Comparison of ENCODE assay signal across 8 mouse cellular contexts in the genomic region with DNA sequence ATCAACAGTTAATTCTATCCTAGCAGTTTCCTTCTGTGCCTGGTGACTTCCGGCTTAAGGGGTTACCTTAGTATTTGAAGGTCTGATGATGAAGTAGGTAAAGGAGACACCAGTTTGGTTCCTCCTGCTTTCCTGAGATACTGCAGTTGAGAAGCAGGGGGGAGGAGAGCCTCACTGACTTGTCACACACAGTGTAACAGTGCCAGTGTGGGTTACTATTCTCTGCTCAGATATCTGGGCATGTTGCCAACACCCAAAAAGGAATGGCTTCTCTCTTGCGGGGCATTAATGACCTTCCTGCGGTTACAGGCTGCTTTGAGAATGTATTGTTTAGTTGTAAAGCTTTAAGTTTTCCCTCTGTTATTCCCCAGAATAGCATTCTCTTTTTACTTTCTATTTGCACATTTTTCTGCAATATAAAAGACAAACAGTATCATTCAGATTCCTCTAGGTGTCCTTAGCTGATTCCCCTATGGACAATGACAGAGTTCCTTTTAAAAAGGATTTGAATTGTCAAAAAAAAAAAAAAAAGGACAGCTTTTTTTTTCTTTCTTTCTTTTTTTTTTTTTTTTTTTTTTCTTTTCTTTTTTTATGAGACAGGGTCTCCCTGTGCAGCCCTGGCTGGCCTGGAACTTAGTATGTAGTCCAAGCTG. TPM values are rescaled to one million over a fixed set of nuclear protein-coding genes. Genes with fewer than 3 reads are reported as not detected.
A peak's percentile ranks its signal among the peaks of the same experiment; 100 is the strongest.
DNase-seq lines count a peak whose midpoint lies in the region; ATAC-seq and TF ChIP-seq lines count a peak whose summit lies in the region.

No protein-coding gene starts in this region.

- H3K27me3 ChIP-seq in liver, adult 2 months (ENCODE audit: control insufficient read depth, insufficient read depth, low read length) = no peaks in the 10 kb centered on the region
- no peaks in the 10 kb centered on the region for H3K27me3 ChIP-seq in forebrain, postnatal 0 days (ENCODE audit: insufficient read depth, low read length)
- no peaks in the 10 kb centered on the region for H3K27me3 ChIP-seq in liver, embryonic 12.5 days (replicated peaks)

- no peaks in the 10 kb centered on the region for H3K9me3 ChIP-seq in forebrain, postnatal 0 days (ENCODE audit: low read length)
- no peaks in the 10 kb centered on the region for H3K9me3 ChIP-seq in liver, embryonic 12.5 days (replicated peaks)

- H3K9ac ChIP-seq in liver, adult 2 months (ENCODE audit: low read depth, low read length) = peak overlapping the region; percentile 26; the same call in 1 of the 2 replicates
- H3K9ac ChIP-seq in forebrain, postnatal 0 days = no peak overlapping the region
- no peak overlapping the region for H3K9ac ChIP-seq in liver, embryonic 12.5 days

- TF ChIP-seq POLR2A in liver, adult 2 months (IDR thresholded peaks at IDR 0.05; ENCODE audit: extremely low read depth, insufficient read depth, low read length) = no peak

- H3K36me3 ChIP-seq in liver, adult 2 months (ENCODE audit: control insufficient read depth, insufficient read depth, low read length) = peaks cover 20% of the 10 kb centered on the region
- peaks cover 16% of the 10 kb centered on the region for H3K36me3 ChIP-seq in forebrain, postnatal 0 days (ENCODE audit: insufficient read depth)
- H3K36me3 ChIP-seq in liver, embryonic 12.5 days = peaks cover 22% of the 10 kb centered on the region

- TF ChIP-seq CTCF in liver, adult 2 months (IDR thresholded peaks at IDR 0.05; ENCODE audit: low read depth, low read length) = no peak
- no peak for TF ChIP-seq CTCF in forebrain, postnatal 0 days (IDR thresholded peaks at IDR 0.05; ENCODE audit: low read depth)

- peaks cover 25% of the 10 kb centered on the region for H3K4me1 ChIP-seq in liver, adult 2 months (ENCODE audit: control insufficient read depth, insufficient read depth, low read length)
- peaks cover 20% of the 10 kb centered on the region for H3K4me1 ChIP-seq in forebrain, postnatal 0 days (ENCODE audit: insufficient read depth)
- H3K4me1 ChIP-seq in liver, embryonic 12.5 days = peaks cover 29% of the 10 kb centered on the region

- DNase-seq in liver, adult 2 months (ENCODE audit: extremely low read depth, low read depth, low spot score) = peak; percentile 76
- DNase-seq in liver = no peak
- peak; percentile 75 for DNase-seq in adrenal gland, postnatal 10 days
- DNase-seq in forebrain, postnatal 0 days = peak; percentile 41
- peak; percentile 37 for DNase-seq in kidney, adult 18-20 months
- DNase-seq in right cerebral cortex, postnatal 10 days (ENCODE audit: low spot score in 2 of 2) = peak; percentile 63 to 68
- DNase-seq in thymus, postnatal 36 days = no peak

- WGBS in liver, adult 2 months = 10% methylated on average over 3 of the region's 3 CpGs
- 22% methylated on average over 3 of the region's 3 CpGs for WGBS in forebrain, postnatal 0 days
- WGBS in liver, embryonic 12.5 days (ENCODE audit: insufficient replicate concordance) = 57% methylated on average over 3 of the region's 3 CpGs

- peaks cover 9% of the 10 kb centered on the region; the same call in 1 of the 2 replicates for H3K79me2 ChIP-seq in liver, adult 2 months (ENCODE audit: control insufficient read depth, insufficient read depth, low read length)

- ATAC-seq in forebrain, postnatal 0 days = no peak
- no peak for ATAC-seq in liver, embryonic 12.5 days

- H3K27ac ChIP-seq in liver, adult 2 months (replicated peaks; ENCODE audit: insufficient read depth, low read depth, low read length) = peak overlapping the region; percentile 37
- H3K27ac ChIP-seq in forebrain, postnatal 0 days (ENCODE audit: low read depth, low read length) = no peak overlapping the region
- H3K27ac ChIP-seq in liver, embryonic 12.5 days = no peak overlapping the region

- peak overlapping the region; percentile 94 for H3K4me3 ChIP-seq in liver, adult 2 months (ENCODE audit: insufficient read depth, low read depth, low read length)
- no peak overlapping the region for H3K4me3 ChIP-seq in forebrain, postnatal 0 days (ENCODE audit: low read depth, low read length)
- H3K4me3 ChIP-seq in liver, embryonic 12.5 days = no peak overlapping the region

- peak overlapping the region; percentile 8; the same call in 1 of the 2 replicates for H3K4me2 ChIP-seq in forebrain, postnatal 0 days (ENCODE audit: low read depth)
- peak overlapping the region; percentile 22 for H3K4me2 ChIP-seq in liver, embryonic 12.5 days

RNA-seq across cellular contexts. Expression of a gene that starts 2.5 kb away (rescaled TPM):
- 4.8 TPM in 2 replicates for total RNA-seq in liver, adult 2 months (2014; rRNA removed)
- 0.94 and 1.8 TPM in 2 replicates for polyA plus RNA-seq in liver, adult 2 months (2012; rRNA removed)
- total RNA-seq in adrenal gland, postnatal 10 days (2021) = 1 to 10 TPM; 6.9 to 9.9 TPM
- 17.9 and 18.1 TPM in 2 replicates for total RNA-seq in forebrain, postnatal 0 days (2014; rRNA removed)
- polyA plus RNA-seq in forebrain, postnatal 0 days (2015; fragmentation: Nextera tagmentation; extraction: Ambion mirVana) = 7.0 and 12.0 TPM in 2 replicates
- 2.4 and 2.8 TPM in 2 replicates for polyA plus RNA-seq in liver, embryonic 12.5 days (2016; fragmentation: Nextera tagmentation; extraction: Ambion mirVana)

RNA-seq across cellular contexts. Expression of a gene that starts 2.6 kb away (rescaled TPM):
- total RNA-seq in liver, adult 2 months (2014; rRNA removed) = 1,388 and 1,668 TPM in 2 replicates
- 356 and 394 TPM in 2 replicates for polyA plus RNA-seq in liver, adult 2 months (2012; rRNA removed)
- total RNA-seq in adrenal gland, postnatal 10 days (2021) = 100 to 1,000 TPM; 587 to 703 TPM
- 291 and 392 TPM in 2 replicates for total RNA-seq in forebrain, postnatal 0 days (2014; rRNA removed)
- polyA plus RNA-seq in forebrain, postnatal 0 days (2015; fragmentation: Nextera tagmentation; extraction: Ambion mirVana) = 557 and 565 TPM in 2 replicates
- 164 and 170 TPM in 2 replicates for polyA plus RNA-seq in liver, embryonic 12.5 days (2016; fragmentation: Nextera tagmentation; extraction: Ambion mirVana)

Comparison
In these comparisons a context has a peak if more than half of its experiments do, and no peak if none do; other contexts are left out.
1. DNase-seq: peak in liver, adult 2 months (single experiment), adrenal gland, postnatal 10 days (single experiment), forebrain, postnatal 0 days (single experiment), kidney, adult 18-20 months (single experiment) and right cerebral cortex, postnatal 10 days (2 of 2); none in liver (single experiment) and thymus, postnatal 36 days (0 of 2).